Mouse (Mus musculus) heart, embryonic 12.5 days (tissue): ENCODE results near the gene Panx1. TPM values are rescaled to one million over a fixed set of nuclear protein-coding genes. Genes with fewer than 3 reads are reported as not detected.

Experiments used
- ATAC-seq: fragments of 200-750 bp; cut with Nextera tagmentation; 2 replicates; pipeline ENCODE4 v1.8.0; 2017; ENCODE audit warnings: moderate TSS enrichment, moderate library complexity; ENCODE audit not compliant: insufficient number of reproducible peaks, low FRiP score
- H3K27ac ChIP-seq: fragments of 300-500 bp; sonication (generic); 2 replicates; pipeline ENCODE4 v1.5.1; 2016; ENCODE audit warnings: mild to moderate bottlenecking, moderate library complexity; ENCODE audit not compliant: poor library complexity, severe bottlenecking
- H3K27me3 ChIP-seq: fragments of 300-500 bp; sonication (generic); replicated peaks from 2 replicates; pipeline ENCODE4 v1.6.1; 2016; ENCODE audit warnings: mild to moderate bottlenecking, moderate library complexity
- H3K36me3 ChIP-seq: fragments of 300-500 bp; sonication (generic); 2 replicates; pipeline ENCODE4 v1.6.1; 2016; ENCODE audit warnings: mild to moderate bottlenecking, moderate library complexity
- H3K4me1 ChIP-seq: fragments of 300-500 bp; sonication (generic); replicated peaks from 2 replicates; pipeline ENCODE4 v1.6.1; 2016; ENCODE audit warnings: mild to moderate bottlenecking
- H3K4me2 ChIP-seq: fragments of 300-500 bp; sonication (generic); 2 replicates; pipeline ENCODE4 v1.6.1; 2016; ENCODE audit warnings: mild to moderate bottlenecking, moderate library complexity
- H3K4me3 ChIP-seq: fragments of 300-500 bp; sonication (generic); 2 replicates; pipeline ENCODE4 v1.5.1; 2016; ENCODE audit warnings: mild to moderate bottlenecking
- H3K9ac ChIP-seq: fragments of 300-500 bp; sonication (generic); 2 replicates; pipeline ENCODE4 v1.6.1; 2016; ENCODE audit warnings: mild to moderate bottlenecking, moderate library complexity
- H3K9me3 ChIP-seq: fragments of 300-500 bp; sonication (generic); replicated peaks from 2 replicates; pipeline ENCODE4 v1.6.1; 2016; ENCODE audit warnings: mild to moderate bottlenecking, moderate library complexity
- WGBS: fragments of 180-500 bp; shearing (Covaris S2); methylation state at CpG from one replicate; pipeline ENCODE4 v1.1.7; 2016; 5-methylcytosine and 5-hydroxymethylcytosine counted together
- polyA plus RNA-seq: library from polyadenylated mRNA; unstranded; fragments of >200 nt; fragmentation: Nextera tagmentation; extraction: Ambion mirVana; gene quantifications from 2 replicates; pipeline ENCODE4 v1.2.1, GENCODE M21; 2016

Panx1 gene
- polyA plus RNA-seq, 1 experiment from 2014 or later, result 25.6 TPM

DNA sequence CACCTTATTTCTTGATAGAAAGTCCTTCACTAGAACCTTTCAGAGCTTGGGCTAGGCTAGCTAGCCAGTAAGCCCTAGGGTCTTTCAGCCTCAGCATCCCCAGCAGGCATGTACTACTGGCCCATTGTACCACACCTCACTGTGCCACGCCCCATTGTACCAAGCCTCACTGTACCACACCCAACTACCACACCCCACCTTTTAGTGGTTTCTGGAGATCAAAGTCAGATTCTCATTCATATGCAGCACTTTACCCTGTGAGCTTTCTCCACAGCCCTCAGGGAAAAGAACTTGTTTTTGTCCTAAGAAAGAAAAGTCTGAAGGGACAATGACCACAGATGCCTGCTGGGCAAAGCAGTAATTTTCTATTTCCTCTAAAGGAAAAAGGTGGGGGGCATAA lies 22.2 kb downstream of the Panx1 start:
- WGBS, result 84% methylated on average over 1 of the region's 1 CpGs

DNA sequence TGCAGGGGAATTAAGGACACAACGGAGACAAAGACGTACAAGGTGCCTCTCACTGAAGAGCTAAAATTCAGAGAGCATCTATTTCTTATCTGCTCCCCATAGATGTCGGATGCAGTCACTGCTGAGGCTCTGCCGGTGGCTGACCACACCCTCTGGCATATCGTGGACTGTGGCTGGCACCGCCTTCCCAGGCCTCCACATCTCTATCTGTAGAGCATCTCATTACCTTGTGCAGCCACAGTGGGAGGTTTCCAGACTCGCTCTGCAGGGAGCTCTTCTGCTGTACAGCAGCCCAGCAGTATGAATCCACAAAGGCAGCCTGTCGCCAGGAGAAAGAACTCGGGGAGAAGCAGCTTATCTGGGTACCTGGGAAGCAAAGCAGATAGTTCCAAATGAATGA lies 24.1 kb downstream of the Panx1 start:
- Histone ChIP-seq H3K9ac (no peak overlapping the region), H3K36me3 (peaks cover 18% of the 10 kb centered on the region), H3K4me1 (peaks cover 9% of the 10 kb centered on the region; the same call in 1 of the 2 replicates), H3K27ac (no peak overlapping the region), H3K27me3 (no peaks in the 10 kb centered on the region), H3K4me2 (no peak overlapping the region), H3K9me3 (peaks cover 3% of the 10 kb centered on the region), H3K4me3 (no peak overlapping the region)
- no peak for ATAC-seq
- WGBS, result 57% methylated on average over 9 of the region's 9 CpGs

More for the DNA sequence above, 22.2 kb downstream of the Panx1 start:
- Histone ChIP-seq H3K4me1 (peaks cover 3% of the 10 kb centered on the region; the same call in 1 of the 2 replicates), H3K27ac (no peak overlapping the region), H3K9me3 (peaks cover 6% of the 10 kb centered on the region), H3K4me3 (no peak overlapping the region), H3K4me2 (no peak overlapping the region), H3K9ac (no peak overlapping the region), H3K36me3 (peaks cover 20% of the 10 kb centered on the region), H3K27me3 (no peaks in the 10 kb centered on the region)
- no peak for ATAC-seq

- H3K36me3 ChIP-seq, result peaks cover 15% of the 10 kb centered on the region; the same call in 1 of the 2 replicates
- no peak overlapping the region for H3K27ac ChIP-seq
- H3K4me2 ChIP-seq, result no peak overlapping the region
- WGBS, result 83% methylated on average over 5 of the region's 5 CpGs
- no peak for ATAC-seq
- H3K4me3 ChIP-seq, result no peak overlapping the region
- no peak overlapping the region for H3K9ac ChIP-seq
- no peaks in the 10 kb centered on the region for H3K27me3 ChIP-seq
- H3K9me3 ChIP-seq, result no peaks in the 10 kb centered on the region
- H3K4me1 ChIP-seq, result peaks cover 9% of the 10 kb centered on the region; the same call in 1 of the 2 replicates
Measured at GRCm38 (mm10) chr9:15020561-15021080, 24.7 kb downstream of the Panx1 start.

GRCm38 (mm10) chr9:15018756-15019131 lies 26.5 kb downstream of the Panx1 start:
- Histone ChIP-seq H3K4me3 (no peak overlapping the region), H3K27me3 (no peaks in the 10 kb centered on the region), H3K9ac (no peak overlapping the region), H3K4me2 (no peak overlapping the region), H3K36me3 (peaks cover 15% of the 10 kb centered on the region; the same call in 1 of the 2 replicates), H3K4me1 (peaks cover 9% of the 10 kb centered on the region; the same call in 1 of the 2 replicates), H3K27ac (no peak overlapping the region), H3K9me3 (no peaks in the 10 kb centered on the region)
- WGBS, result 78% methylated on average over 5 of the region's 5 CpGs
- no peak for ATAC-seq

DNA sequence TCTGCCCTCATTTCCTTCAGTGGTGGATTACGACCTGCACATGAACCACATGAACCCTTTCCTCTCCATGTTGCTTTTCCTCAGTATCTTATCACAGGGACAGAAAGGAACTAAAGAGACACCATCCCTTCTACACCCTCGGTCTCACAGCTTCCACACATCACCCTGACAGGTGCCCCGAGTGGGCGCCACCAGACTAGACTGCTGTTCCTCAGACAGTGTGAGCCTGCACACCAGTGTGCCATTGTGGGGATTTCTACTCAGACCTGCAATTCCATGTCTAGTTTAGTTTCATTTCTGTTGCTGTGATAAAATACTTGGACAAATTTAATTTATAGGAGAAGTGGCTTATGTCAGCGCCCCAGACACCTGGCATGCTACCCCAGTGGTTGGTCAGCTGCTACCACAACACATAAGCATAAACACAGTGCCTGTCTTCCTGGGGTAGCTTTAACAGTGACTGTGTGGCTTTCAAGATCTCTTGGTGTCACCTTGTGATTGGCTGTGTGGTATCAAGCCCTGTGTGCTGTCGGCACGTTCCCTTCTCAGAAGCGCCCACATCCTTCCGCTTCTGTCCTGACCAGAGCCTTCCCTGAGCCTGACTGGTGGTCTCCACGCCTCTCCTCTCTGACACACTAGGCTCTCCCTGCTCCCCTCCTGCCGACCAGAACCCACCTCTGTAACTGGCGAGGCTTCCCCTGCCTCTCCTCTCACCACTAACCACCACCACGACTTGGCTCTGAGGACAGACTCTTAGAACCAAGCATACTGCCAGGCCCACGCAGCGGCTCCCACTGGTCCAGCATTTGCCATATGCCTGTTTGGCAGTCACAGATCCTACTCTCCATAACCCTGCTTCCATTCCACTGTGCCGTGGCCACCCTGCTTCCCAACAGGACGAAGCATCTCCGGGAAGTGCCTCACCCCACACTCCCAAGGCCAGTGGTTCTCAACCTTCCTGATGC lies 27.2 kb downstream of the Panx1 start:
- WGBS, result 62% methylated on average over 18 of the region's 18 CpGs
- Histone ChIP-seq H3K27ac (no peak overlapping the region), H3K4me1 (peaks cover 9% of the 10 kb centered on the region; the same call in 1 of the 2 replicates), H3K4me2 (no peak overlapping the region), H3K27me3 (no peaks in the 10 kb centered on the region), H3K36me3 (peaks cover 15% of the 10 kb centered on the region; the same call in 1 of the 2 replicates), H3K4me3 (no peak overlapping the region), H3K9me3 (no peaks in the 10 kb centered on the region), H3K9ac (no peak overlapping the region; the same call in 1 of the 2 replicates)
- peak; percentile 13; the same call in 1 of the 2 replicates for ATAC-seq

GRCm38 (mm10) chr9:15015223-15015956 lies 29.9 kb downstream of the Panx1 start:
- WGBS, result 53% methylated on average over 7 of the region's 7 CpGs

DNA sequence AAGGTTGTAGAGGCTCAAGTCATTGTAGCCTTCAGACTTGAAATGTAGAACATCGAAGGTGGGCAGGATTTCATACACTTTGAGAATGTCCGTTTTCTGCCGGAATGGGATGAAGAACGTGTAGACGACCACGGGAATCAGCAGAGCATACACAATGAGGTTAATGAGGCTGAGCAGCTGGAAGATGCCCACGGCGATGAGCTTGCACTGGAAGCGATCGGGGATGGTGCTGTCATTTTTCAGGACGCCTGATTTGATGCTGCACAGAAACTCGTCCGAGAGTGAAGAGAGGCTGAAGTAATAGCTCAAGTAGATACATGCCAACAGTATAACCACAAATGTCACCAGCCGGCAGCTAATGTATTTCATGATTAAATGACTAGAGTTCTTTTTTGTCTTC lies 37.7 kb downstream of the Panx1 start:
- H3K27me3 ChIP-seq, result no peaks in the 10 kb centered on the region
- H3K4me1 ChIP-seq, result peaks cover 15% of the 10 kb centered on the region
- H3K9me3 ChIP-seq, result no peaks in the 10 kb centered on the region
- WGBS, result 83% methylated on average over 14 of the region's 14 CpGs
- no peak overlapping the region for H3K9ac ChIP-seq
- H3K4me2 ChIP-seq, result no peak overlapping the region
- no peak for ATAC-seq
- H3K27ac ChIP-seq, result no peak overlapping the region
- peaks cover 22% of the 10 kb centered on the region for H3K36me3 ChIP-seq
- H3K4me3 ChIP-seq, result no peak overlapping the region

More at GRCm38 (mm10) chr9:15015223-15015956, 29.9 kb downstream of the Panx1 start:
- Histone ChIP-seq H3K27ac (no peak overlapping the region), H3K27me3 (no peaks in the 10 kb centered on the region), H3K9me3 (no peaks in the 10 kb centered on the region), H3K4me1 (peaks cover 16% of the 10 kb centered on the region), H3K36me3 (peaks cover 5% of the 10 kb centered on the region; the same call in 1 of the 2 replicates), H3K4me2 (no peak overlapping the region), H3K9ac (no peak overlapping the region), H3K4me3 (no peak overlapping the region)
- no peak for ATAC-seq

- H3K9me3 ChIP-seq, result no peaks in the 10 kb centered on the region
- H3K27me3 ChIP-seq, result no peaks in the 10 kb centered on the region
- H3K4me2 ChIP-seq, result peak overlapping the region; percentile 23; the same call in 1 of the 2 replicates
- 68% methylated on average over 9 of the region's 9 CpGs for WGBS
- no peak overlapping the region for H3K4me3 ChIP-seq
- no peak overlapping the region for H3K27ac ChIP-seq
- ATAC-seq, result no peak
- peaks cover 22% of the 10 kb centered on the region for H3K36me3 ChIP-seq
- peaks cover 5% of the 10 kb centered on the region; the same call in 1 of the 2 replicates for H3K4me1 ChIP-seq
- no peak overlapping the region for H3K9ac ChIP-seq
Measured at GRCm38 (mm10) chr9:15004298-15004685, 41.0 kb downstream of the Panx1 start.

DNA sequence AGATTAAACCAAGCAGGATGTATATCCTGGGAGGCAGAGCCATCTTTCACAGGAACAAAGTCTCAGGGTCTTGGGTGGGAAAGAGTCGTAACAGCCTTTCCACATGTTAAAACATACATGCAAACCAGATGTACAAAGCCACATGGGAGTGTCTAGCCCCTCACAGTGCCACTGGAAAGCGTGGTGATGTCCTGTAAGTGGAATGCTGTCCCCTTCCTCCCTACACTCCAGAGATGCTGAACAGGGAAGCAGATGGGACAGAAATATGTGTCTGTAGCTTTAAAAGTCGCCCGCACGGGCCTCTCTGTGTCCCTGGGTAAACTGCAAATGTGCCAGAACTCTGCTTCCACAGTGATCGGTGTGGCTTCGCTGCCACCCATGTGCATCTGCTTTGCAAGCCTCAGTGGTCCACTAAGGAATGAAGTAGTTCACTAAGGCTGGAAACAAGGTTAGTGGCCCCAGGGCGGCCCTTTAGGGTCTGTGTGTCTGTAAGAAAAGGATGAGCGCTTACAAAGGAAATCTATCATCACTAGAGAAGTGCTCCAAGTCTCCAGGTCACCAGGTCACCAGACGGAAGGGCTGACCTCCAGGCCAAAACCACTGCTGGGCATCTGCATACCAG lies 41.5 kb downstream of the Panx1 start:
- Histone ChIP-seq H3K9ac (no peak overlapping the region), H3K36me3 (peaks cover 22% of the 10 kb centered on the region), H3K4me2 (peak overlapping the region; percentile 23; the same call in 1 of the 2 replicates), H3K9me3 (no peaks in the 10 kb centered on the region), H3K4me1 (peaks cover 5% of the 10 kb centered on the region; the same call in 1 of the 2 replicates), H3K27me3 (no peaks in the 10 kb centered on the region), H3K4me3 (no peak overlapping the region), H3K27ac (no peak overlapping the region)
- 51% methylated on average over 10 of the region's 10 CpGs for WGBS
- ATAC-seq, result no peak

DNA sequence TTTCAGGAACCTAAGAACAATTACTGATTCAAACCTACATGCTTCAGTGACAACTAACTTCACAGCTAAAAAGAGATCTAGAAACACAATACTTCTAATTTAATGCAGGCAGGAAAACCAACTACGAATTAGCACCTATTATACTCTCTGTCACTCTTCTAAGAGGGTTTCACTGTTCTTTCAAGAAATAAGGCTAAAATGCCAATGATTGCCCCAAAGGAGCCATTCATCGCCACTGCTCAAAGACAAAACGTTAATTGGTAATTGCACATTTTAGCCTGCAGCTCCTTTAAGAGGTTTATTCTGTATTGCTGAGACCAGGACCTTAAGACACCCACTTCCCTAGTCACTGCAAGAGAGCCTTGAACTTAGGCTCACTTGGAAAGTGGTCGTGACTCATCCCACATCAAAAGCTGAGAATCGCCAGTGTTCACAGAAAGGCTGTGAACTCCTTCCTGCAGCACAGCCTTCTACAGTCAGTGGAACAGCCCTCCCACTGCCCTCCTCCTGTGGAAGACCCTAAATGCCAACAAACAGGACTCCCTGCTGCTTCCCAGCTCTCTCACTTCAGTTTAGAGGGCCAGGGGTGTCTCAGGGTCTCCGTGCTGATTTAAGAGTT lies 42.2 kb downstream of the Panx1 start:
- H3K27ac ChIP-seq, result no peak overlapping the region
- no peaks in the 10 kb centered on the region for H3K9me3 ChIP-seq
- H3K4me1 ChIP-seq, result peaks cover 5% of the 10 kb centered on the region; the same call in 1 of the 2 replicates
- no peaks in the 10 kb centered on the region for H3K27me3 ChIP-seq
- peaks cover 22% of the 10 kb centered on the region for H3K36me3 ChIP-seq
- ATAC-seq, result no peak
- H3K9ac ChIP-seq, result no peak overlapping the region
- 56% methylated on average over 6 of the region's 6 CpGs for WGBS
- H3K4me2 ChIP-seq, result no peak overlapping the region
- no peak overlapping the region for H3K4me3 ChIP-seq
